Mouse (Mus musculus): ENCODE measurements around the gene Dnajc11. TPM values are rescaled to one million over a fixed set of nuclear protein-coding genes. Genes with fewer than 3 reads are reported as not detected.

The Dnajc11 gene
- 102 and 108 TPM in 2 replicates for polyA plus RNA-seq (2016; fragmentation: Nextera tagmentation; extraction: Ambion mirVana)

- WGBS = under 1% methylated on average over 83 of the region's 83 CpGs
- Histone ChIP-seq H3K27me3 (ENCODE audit: insufficient read depth, poor library complexity, severe bottlenecking) (no peaks in the 10 kb centered on the region), H3K4me1 (replicated peaks) (peaks cover 23% of the 10 kb centered on the region), H3K4me3 (peak within 1 kb of the TSS; percentile 94), H3K36me3 (0 out of 2 replicates have a peak, but pooled peaks cover 5% of the 10 kb centered on the region), H3K9me3 (no peaks in the 10 kb centered on the region), H3K27ac (peak within 1 kb of the TSS; percentile 94)
- peak; percentile 94 for DNase-seq (ENCODE audit: low spot score)
Measured at GRCm38 (mm10) chr4:151933505-151934214, at the start of gene Dnajc11. Gene Dnajc11 (plus strand): TSS chr4:151933691.

DNA sequence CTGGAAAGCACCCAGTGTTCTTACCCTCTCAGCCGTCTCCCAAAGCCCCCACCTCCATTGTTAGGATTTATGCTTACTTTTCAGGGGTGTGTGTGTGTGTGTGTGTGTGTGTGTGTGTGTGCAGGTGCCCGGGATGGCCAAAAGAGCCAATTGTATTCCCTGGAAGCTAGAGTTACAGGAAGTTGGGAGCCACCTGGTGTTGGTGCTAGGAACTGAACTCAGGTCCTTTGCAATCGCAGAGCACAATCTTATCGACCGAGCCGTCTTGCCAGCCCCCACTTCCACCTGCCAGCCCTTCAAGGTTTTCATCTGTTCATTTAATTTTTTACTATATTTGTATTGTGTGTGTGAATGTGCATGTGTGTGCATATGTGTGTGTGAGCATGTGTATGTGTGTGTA is 40.2 kb upstream of the Dnajc11 start:
- 76% methylated on average over 6 of the region's 6 CpGs for WGBS
- Histone ChIP-seq H3K4me3 (no peak overlapping the region), H3K27me3 (ENCODE audit: insufficient read depth, poor library complexity, severe bottlenecking) (no peaks in the 10 kb centered on the region), H3K9me3 (peaks cover 7% of the 10 kb centered on the region; the same call in 1 of the 2 replicates), H3K27ac (no peak overlapping the region), H3K4me1 (replicated peaks) (no peaks in the 10 kb centered on the region; the same call in 1 of the 2 replicates), H3K36me3 (no peaks in the 10 kb centered on the region)
- DNase-seq (ENCODE audit: low spot score) = no peak

GRCm38 (mm10) chr4:151894926-151895325 is 38.6 kb upstream of the Dnajc11 start:
- WGBS = 93% methylated on average over 12 of the region's 12 CpGs

DNA sequence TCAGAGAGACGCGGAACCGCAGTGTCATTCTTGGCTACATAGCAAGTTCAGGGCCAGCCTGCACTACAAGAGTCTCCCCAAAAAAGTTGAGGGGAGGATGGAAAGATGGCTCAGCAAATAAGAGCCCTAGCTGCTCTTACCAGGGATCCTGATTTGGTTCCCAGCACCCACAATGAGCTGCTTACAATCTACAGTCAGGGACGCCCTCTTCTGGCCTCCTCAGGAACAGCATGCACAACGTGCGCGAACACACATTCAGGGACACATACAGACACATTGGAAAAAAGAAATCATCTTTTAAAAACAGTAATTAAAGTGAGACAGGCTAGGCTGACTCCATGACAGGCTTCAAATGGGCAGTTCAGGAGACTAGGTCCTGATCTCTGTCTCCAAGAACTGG is 37.9 kb upstream of the Dnajc11 start:
- Histone ChIP-seq H3K9me3 (peaks cover 7% of the 10 kb centered on the region; the same call in 1 of the 2 replicates), H3K4me3 (no peak overlapping the region), H3K27me3 (ENCODE audit: insufficient read depth, poor library complexity, severe bottlenecking) (no peaks in the 10 kb centered on the region), H3K4me1 (replicated peaks) (peaks cover 3% of the 10 kb centered on the region; the same call in 1 of the 2 replicates), H3K36me3 (no peaks in the 10 kb centered on the region), H3K27ac (no peak overlapping the region)
- 90% methylated on average over 7 of the region's 7 CpGs for WGBS
- DNase-seq (ENCODE audit: low spot score) = no peak

More at GRCm38 (mm10) chr4:151894926-151895325, 38.6 kb upstream of the Dnajc11 start:
- H3K9me3 ChIP-seq = peaks cover 7% of the 10 kb centered on the region; the same call in 1 of the 2 replicates
- H3K27me3 ChIP-seq (ENCODE audit: insufficient read depth, poor library complexity, severe bottlenecking) = no peaks in the 10 kb centered on the region
- H3K4me1 ChIP-seq (replicated peaks) = peaks cover 3% of the 10 kb centered on the region; the same call in 1 of the 2 replicates
- no peaks in the 10 kb centered on the region for H3K36me3 ChIP-seq
- H3K27ac ChIP-seq = no peak overlapping the region
- DNase-seq (ENCODE audit: low spot score) = no peak
- no peak overlapping the region for H3K4me3 ChIP-seq

DNA sequence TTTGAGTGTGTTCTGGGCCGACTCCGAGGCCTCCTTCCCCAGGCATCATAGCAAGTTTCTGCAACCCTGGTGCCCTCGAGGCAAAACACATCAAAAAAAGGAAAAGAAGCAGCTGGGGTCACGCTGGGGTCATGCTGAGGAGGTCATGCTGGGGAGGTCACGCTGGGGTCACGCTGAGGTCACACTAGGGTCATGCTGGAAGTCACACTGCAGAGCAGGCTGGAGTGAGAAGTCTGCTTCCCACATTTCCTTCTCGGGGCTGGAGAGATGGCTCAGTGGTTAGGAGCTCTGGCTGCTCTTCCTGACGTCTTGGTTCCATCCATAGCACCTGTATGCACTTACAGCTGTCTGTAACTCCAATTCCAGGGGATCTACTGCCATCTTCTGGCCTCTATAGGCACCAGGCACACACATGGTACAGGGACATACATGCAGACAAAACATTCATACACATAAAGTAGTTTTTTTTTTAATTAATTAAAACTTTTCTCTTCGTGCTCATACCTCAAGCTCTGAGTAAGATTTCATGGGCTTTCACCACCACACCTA is 36.3 kb upstream of the Dnajc11 start:
- WGBS = 56% methylated on average over 9 of the region's 9 CpGs
- H3K4me3 ChIP-seq = no peak overlapping the region
- no peak overlapping the region for H3K27ac ChIP-seq
- H3K36me3 ChIP-seq = no peaks in the 10 kb centered on the region
- peaks cover 3% of the 10 kb centered on the region; the same call in 1 of the 2 replicates for H3K4me1 ChIP-seq (replicated peaks)
- DNase-seq (ENCODE audit: low spot score) = no peak
- H3K27me3 ChIP-seq (ENCODE audit: insufficient read depth, poor library complexity, severe bottlenecking) = 0 out of 2 replicates have a peak, but pooled peaks cover 3% of the 10 kb centered on the region
- H3K9me3 ChIP-seq = peaks cover 7% of the 10 kb centered on the region; the same call in 1 of the 2 replicates

GRCm38 (mm10) chr4:151898600-151899245 is 34.8 kb upstream of the Dnajc11 start:
- Histone ChIP-seq H3K36me3 (no peaks in the 10 kb centered on the region), H3K4me1 (replicated peaks) (peaks cover 3% of the 10 kb centered on the region; the same call in 1 of the 2 replicates), H3K9me3 (peaks cover 7% of the 10 kb centered on the region; the same call in 1 of the 2 replicates), H3K4me3 (no peak overlapping the region), H3K27me3 (ENCODE audit: insufficient read depth, poor library complexity, severe bottlenecking) (0 out of 2 replicates have a peak, but pooled peaks cover 3% of the 10 kb centered on the region), H3K27ac (no peak overlapping the region)
- DNase-seq (ENCODE audit: low spot score) = no peak
- WGBS = 58% methylated on average over 13 of the region's 13 CpGs

- Histone ChIP-seq H3K4me3 (no peak overlapping the region), H3K27ac (no peak overlapping the region), H3K4me1 (replicated peaks) (peaks cover 3% of the 10 kb centered on the region; the same call in 1 of the 2 replicates), H3K27me3 (ENCODE audit: insufficient read depth, poor library complexity, severe bottlenecking) (0 out of 2 replicates have a peak, but pooled peaks cover 3% of the 10 kb centered on the region), H3K9me3 (peaks cover 7% of the 10 kb centered on the region; the same call in 1 of the 2 replicates), H3K36me3 (no peaks in the 10 kb centered on the region)
- 69% methylated on average over 11 of the region's 11 CpGs for WGBS
- DNase-seq (ENCODE audit: low spot score) = no peak
Measured at GRCm38 (mm10) chr4:151899707-151900384, 33.6 kb upstream of the Dnajc11 start.

- Histone ChIP-seq H3K27me3 (ENCODE audit: insufficient read depth, poor library complexity, severe bottlenecking) (peaks cover 8% of the 10 kb centered on the region; the same call in 1 of the 2 replicates), H3K9me3 (peaks cover 4% of the 10 kb centered on the region; the same call in 1 of the 2 replicates), H3K36me3 (no peaks in the 10 kb centered on the region), H3K4me1 (replicated peaks) (peaks cover 3% of the 10 kb centered on the region; the same call in 1 of the 2 replicates), H3K4me3 (no peak overlapping the region), H3K27ac (no peak overlapping the region)
- DNase-seq (ENCODE audit: low spot score) = no peak
- 82% methylated on average over 6 of the region's 6 CpGs for WGBS
Measured at GRCm38 (mm10) chr4:151900735-151901134, 32.8 kb upstream of the Dnajc11 start.

DNA sequence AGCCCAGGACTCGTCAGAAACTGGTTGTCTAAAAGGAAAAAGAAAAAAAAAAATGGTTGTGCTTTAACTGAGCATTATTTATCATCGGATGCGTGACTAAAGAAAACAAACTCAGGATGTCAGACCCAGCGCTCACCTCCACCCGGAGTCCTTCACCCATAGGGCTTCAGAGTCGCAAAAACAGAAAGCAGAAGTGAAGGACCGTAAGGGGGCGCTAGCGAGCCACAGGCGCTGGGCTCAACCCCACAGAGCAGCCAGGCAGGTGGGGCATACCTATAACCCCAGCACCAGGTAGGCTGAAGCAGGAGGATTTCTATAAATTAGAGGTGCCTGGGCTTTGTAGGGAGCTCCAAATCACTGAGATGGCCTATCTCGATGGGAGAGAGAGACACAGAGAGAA is 32.1 kb upstream of the Dnajc11 start:
- Histone ChIP-seq H3K9me3 (no peaks in the 10 kb centered on the region), H3K36me3 (no peaks in the 10 kb centered on the region), H3K27ac (no peak overlapping the region), H3K27me3 (ENCODE audit: insufficient read depth, poor library complexity, severe bottlenecking) (peaks cover 8% of the 10 kb centered on the region; the same call in 1 of the 2 replicates), H3K4me3 (no peak overlapping the region), H3K4me1 (replicated peaks) (peaks cover 9% of the 10 kb centered on the region)
- no peak for DNase-seq (ENCODE audit: low spot score)
- 68% methylated on average over 11 of the region's 11 CpGs for WGBS

- Histone ChIP-seq H3K27ac (no peak overlapping the region), H3K36me3 (no peaks in the 10 kb centered on the region), H3K4me1 (replicated peaks) (peaks cover 16% of the 10 kb centered on the region), H3K9me3 (no peaks in the 10 kb centered on the region), H3K4me3 (no peak overlapping the region), H3K27me3 (ENCODE audit: insufficient read depth, poor library complexity, severe bottlenecking) (peaks cover 8% of the 10 kb centered on the region; the same call in 1 of the 2 replicates)
- DNase-seq (ENCODE audit: low spot score) = no peak
- WGBS = 81% methylated on average over 17 of the region's 17 CpGs
Measured at GRCm38 (mm10) chr4:151902046-151902688, 31.3 kb upstream of the Dnajc11 start.

DNA sequence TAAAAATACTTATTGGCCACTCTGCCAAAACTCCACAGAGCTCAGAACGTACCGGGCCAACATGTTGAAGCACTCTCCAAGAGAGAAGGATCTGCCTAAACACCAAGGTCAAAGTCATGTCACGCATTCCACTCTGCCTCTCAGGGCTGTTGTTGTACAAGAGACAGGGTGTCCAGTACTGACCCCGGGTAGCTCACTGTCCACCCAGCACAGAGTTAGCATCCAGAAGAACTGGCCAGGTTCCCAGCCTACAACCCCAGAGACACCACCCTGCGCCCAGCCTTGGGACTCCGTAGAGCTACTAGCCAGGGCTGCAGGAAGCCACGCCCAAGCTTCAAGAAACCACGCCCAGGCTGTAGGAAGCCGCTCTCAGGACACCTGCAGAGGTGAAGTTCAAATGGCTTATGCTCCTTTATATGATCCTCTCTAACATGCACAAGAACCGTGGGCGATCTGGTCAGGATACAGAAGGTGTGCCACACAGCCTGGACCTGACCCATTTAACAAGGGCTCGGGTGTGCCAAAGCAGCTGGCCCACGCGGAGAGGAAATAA is 30.7 kb upstream of the Dnajc11 start:
- Histone ChIP-seq H3K9me3 (no peaks in the 10 kb centered on the region), H3K4me3 (no peak overlapping the region), H3K4me1 (replicated peaks) (peaks cover 18% of the 10 kb centered on the region), H3K27me3 (ENCODE audit: insufficient read depth, poor library complexity, severe bottlenecking) (peaks cover 8% of the 10 kb centered on the region; the same call in 1 of the 2 replicates), H3K27ac (no peak overlapping the region), H3K36me3 (no peaks in the 10 kb centered on the region)
- WGBS = 68% methylated on average over 14 of the region's 14 CpGs
- DNase-seq (ENCODE audit: low spot score) = no peak
